Mouse (Mus musculus): ENCODE data around the gene Chrna3. TPM values are rescaled to one million over a fixed set of nuclear protein-coding genes. Genes with fewer than 3 reads are reported as not detected.

The Chrna3 gene
- polyA plus RNA-seq (2012; rRNA removed), result 1.7 and 2.3 TPM in 2 replicates

- 1% methylated on average over 39 of the region's 39 CpGs for WGBS
- no peak for DNase-seq (ENCODE audit: low read depth, low spot score)
Observed at GRCm38 (mm10) chr9:55026275-55026663, at the start of gene Chrna3. Chrna3 (minus strand) TSS chr9:55026562.

- WGBS, result 52% methylated on average over 5 of the region's 5 CpGs
- no peak for DNase-seq (ENCODE audit: low read depth, low spot score)
Observed at GRCm38 (mm10) chr9:55067965-55068265, 41.6 kb upstream of the Chrna3 start.

DNA sequence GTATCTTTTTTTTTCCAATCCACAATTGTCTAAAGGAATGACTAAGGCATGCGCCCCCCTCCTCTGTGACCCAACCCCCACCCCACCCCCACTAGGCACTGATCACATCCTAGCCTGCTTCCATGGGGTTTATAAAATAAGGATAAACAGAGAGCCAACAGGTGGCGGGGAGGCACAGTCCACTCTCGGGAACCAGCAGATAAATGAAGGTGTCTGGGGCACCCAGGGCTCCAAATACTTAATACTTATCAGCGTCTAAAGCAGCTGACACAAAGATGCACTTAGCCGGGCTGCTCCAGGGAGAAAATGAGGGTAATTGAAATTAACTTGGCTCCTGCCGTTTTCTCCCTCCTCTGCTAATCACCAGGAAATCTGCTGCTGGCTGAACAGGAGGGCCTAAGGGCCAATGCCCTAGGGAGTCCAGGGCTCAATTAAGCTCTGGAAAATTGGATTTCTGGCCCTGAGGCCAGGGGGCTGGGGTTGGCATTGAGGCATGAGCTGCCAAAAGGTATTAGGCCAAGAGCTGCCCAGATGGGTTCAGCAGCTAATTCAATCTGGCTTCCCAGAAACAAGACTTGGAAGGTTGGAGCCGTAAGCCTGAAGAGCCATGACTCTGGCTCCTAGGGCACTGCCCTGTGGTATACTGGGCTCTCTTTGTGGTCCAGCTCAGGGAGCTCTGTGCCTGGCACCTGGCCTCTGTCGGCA, 41.0 kb upstream of the Chrna3 start:
- WGBS, result 66% methylated on average over 8 of the region's 8 CpGs
- no peak for DNase-seq (ENCODE audit: low read depth, low spot score)

DNA sequence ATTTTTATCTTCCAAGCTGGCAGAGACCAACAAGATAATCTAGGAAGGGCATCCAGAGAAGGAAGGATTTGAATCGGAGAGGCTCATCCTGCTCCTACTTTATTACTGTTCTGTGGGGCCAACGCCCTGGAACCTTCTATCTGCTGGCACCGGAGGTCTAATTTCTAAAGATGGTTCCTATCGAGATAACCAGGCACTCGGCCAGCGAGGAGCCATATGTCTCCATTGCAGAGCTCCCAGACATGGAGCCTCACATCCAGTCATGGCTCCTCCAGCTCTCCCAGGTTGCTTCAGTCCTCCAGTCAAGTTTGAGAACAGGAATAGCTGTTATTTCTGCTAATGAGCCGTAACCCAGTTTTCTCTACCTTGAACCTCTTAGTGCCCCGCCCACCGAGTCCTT, 38.9 kb upstream of the Chrna3 start:
- DNase-seq (ENCODE audit: low read depth, low spot score), result no peak
- WGBS, result 54% methylated on average over 9 of the region's 9 CpGs

- DNase-seq (ENCODE audit: low read depth, low spot score), result no peak
- 85% methylated on average over 4 of the region's 4 CpGs for WGBS
Observed at GRCm38 (mm10) chr9:55058067-55058466, 31.7 kb upstream of the Chrna3 start.

- WGBS, result 44% methylated on average over 2 of the region's 2 CpGs
- DNase-seq (ENCODE audit: low read depth, low spot score), result no peak
Observed at GRCm38 (mm10) chr9:55055386-55055930, 29.1 kb upstream of the Chrna3 start.

DNA sequence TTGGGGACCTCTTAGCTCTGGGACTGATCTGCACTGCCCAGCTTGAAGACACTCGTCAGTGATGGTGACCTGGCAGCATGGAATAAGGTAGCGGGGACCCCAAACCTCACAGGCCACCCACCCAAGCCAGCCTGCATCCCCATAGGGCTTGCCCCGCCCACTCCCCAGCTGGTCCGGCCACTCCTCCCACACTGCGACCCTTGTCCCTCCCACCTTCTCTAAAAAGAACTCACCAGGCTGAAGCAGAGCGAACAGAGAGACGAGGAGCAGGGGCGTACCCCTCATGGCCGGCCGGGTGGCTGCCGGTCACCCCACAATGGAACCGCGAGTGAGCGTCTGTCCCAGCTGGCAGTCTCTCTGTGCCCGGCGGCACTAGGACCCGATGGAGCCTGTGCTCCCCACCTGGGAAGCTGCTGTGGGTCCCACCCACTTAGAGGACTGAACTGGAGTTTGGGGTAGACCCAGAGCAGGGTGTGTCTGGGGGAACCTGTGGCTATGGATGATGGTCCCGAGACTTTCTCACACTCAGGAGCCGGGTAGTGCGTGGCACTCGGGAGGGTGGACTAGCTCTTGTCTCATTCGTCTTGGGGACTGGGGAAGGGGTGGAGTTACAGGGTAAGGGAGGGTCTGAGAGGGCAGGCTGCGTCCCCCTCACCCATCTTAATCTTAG, 22.0 kb upstream of the Chrna3 start, which contains the start of gene Chrnb4:
Chrnb4 (minus strand) TSS at position 569 of the 670 bp plus-strand sequence.
- DNase-seq (ENCODE audit: low read depth, low spot score), result no peak
- 4% methylated on average over 23 of the region's 23 CpGs for WGBS

DNA sequence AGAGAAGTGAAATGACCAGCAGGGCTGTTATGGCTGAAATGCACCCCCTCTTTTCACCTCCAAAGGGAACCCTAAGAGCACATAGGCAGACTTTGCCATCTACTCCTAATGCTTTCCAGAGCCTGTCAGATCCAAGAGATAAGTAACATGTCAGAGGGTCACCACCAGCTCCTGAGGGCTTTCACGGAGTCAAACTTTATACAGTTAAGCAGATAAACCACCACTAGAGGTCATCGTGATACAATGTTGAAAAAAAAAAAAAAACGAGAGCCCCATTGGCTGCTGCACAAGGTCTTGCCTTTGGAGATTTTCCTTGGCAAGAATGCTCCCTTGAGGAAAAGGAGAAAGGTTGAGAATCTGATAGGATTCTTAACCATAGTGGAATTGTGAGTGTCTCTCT, 20.4 kb upstream of the Chrna3 start:
- WGBS, result 0% methylated on average over 3 of the region's 3 CpGs
- DNase-seq (ENCODE audit: low read depth, low spot score), result no peak

- WGBS, result 31% methylated on average over 2 of the region's 2 CpGs
- no peak for DNase-seq (ENCODE audit: low read depth, low spot score)
Observed at GRCm38 (mm10) chr9:55045001-55045400, 18.6 kb upstream of the Chrna3 start.

GRCm38 (mm10) chr9:55043688-55044087, 17.3 kb upstream of the Chrna3 start:
- DNase-seq (ENCODE audit: low read depth, low spot score), result no peak
- WGBS, result 65% methylated on average over 8 of the region's 8 CpGs

DNA sequence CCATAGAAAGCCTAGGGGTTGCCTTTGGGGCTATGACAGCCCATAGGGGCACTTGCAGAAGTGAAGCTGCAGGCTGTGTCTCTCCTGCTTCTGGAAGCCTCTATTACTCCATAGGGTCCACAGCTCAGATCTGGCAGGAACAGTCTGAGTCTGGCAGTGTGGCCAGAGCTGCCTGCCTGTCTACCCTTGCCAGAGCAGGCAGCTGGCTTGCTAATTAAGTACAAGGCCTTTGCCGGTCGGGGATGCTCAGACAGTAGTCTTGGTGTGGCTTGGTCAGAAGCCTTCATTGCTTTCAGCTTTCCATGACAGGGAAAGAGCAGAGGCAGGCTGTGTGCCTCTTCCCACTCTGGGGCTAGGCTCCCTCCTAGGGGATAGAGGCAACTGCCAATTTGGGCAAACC, 15.0 kb upstream of the Chrna3 start:
- 83% methylated on average over 2 of the region's 2 CpGs for WGBS
- DNase-seq (ENCODE audit: low read depth, low spot score), result no peak

DNA sequence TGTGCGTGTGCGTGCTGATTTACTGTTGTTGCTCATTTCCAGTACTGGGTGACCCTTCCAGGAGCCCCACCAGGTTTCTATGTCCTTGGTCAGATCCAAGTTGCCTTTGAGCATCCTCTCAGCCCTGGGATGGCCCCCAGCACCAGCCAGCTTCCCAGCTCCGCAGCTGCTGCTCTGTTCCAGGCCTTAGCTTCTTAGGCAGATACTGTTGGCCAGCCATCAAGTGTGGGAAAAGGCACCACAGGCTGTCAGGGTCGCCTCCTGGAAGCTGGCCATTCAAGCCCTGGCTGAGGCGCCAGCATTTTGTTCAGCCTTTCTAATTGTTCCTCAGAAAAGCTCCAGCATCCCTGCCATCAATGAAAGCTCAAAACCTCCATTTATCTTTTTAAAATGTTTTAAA, 13.6 kb upstream of the Chrna3 start:
- no peak for DNase-seq (ENCODE audit: low read depth, low spot score)
- WGBS, result 69% methylated on average over 5 of the region's 5 CpGs

DNA sequence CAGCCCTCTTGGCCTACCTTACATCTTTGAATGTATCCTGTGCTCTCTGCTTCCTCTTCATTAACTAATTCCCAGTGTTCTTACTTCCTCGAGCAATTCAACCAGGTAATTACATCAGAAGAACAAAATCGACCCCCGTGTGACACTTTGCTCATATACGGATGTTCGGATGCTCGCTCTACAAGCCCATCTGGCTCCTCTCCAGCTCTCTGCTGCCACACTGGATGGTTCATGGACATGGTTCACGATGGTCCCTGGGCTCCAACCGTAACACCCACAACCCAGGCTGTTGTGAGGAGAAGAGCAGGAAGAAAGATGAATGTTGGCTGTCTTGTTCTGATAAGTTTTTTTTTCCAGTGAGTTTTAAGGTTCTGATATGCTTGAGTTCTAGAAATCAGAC, 12.6 kb upstream of the Chrna3 start:
- no peak for DNase-seq (ENCODE audit: low read depth, low spot score)
- 65% methylated on average over 8 of the region's 8 CpGs for WGBS

- WGBS, result 57% methylated on average over 6 of the region's 6 CpGs
- DNase-seq (ENCODE audit: low read depth, low spot score), result no peak
Observed at GRCm38 (mm10) chr9:55031435-55032167, 5.2 kb upstream of the Chrna3 start.

DNA sequence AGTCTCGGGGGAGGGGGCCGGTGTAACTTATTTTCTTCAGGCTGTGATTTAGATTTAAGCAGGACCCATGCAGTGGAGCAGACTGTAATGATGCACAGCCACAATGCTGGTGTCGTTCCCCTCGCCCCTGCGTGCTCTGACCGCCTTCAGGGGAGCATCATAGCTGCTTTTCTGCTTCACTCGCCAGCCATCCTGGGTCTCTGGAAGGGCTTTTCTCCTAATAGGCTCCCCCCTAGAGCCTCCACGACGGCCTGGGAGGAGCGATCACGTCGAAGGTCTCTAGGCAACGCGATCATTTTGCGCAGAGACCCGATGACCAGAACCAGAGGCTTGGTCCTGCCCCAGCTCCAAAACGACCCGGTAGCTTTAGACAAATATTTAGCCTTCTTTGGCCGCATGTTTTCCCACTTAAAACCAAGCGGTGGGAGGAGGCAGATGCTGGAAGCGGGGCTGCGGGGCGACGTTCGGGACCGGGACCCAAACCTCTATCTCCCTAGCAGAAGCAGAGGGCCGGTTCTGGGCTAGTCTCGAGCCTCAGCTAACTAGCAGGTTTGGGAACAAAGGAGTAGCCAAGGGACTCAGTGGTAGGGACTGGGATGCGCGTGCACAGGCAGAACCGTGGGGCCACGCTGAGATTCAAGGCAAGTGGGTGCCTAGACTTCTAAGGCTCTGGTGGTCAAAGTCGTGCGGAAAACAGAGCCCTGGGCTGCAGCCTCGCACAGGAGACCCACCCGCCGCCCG, 658 bp downstream of the Chrna3 start:
- WGBS, result 15% methylated on average over 38 of the region's 38 CpGs
- no peak for DNase-seq (ENCODE audit: low read depth, low spot score)

DNA sequence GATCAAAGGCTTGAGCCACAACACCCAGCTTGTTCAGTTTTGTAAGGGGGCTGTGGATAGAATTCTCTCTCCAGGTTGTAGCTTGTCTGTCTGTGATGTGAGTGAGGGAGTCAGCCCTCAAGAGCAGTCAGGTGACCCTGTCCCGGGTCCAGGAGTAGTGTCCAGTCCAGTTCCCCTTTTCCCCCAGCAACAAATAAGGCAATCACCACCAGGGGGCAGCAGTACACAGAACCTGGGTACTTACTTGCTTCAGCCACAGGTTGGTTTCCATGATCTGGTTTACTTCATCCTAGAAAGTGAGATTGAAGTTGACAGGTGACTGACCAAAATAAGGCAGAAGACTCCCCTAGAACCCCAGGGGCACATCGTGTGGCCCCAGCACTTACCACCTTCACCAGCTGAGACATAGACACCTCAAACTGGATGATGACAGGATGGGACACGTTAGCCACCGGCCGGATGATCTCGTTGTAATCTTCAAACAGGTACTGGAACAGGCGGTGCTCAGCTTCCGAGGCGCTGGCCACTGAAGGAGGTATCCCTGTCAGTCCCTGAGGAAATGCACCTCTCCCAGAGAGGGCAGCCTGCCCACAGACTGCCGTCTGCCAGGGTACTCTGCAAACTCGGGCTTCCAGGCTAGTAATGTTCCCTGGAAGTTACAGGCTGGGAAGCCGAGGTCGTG, 2.3 kb downstream of the Chrna3 start:
- peak; percentile 66 for DNase-seq (ENCODE audit: low read depth, low spot score)
- 39% methylated on average over 13 of the region's 13 CpGs for WGBS

DNA sequence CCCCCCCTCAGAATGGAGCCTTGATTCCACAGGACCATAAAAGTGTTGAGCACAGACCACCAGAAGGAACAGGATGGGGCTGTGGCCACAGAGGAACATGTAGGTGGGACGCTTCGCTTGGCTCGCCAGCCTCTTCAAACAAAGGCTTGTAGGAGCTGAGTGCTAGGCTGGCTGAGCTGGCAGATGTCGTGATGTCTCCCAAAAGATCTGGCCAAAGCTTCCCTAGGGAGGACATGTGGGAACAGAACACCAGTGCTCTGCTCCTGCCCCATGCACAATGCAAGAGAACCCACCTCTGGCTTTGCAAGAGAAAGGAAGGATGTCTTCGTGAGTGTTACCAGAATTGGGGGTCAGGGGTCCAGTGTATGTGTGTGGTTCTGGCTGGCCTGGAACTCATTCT, 3.0 kb downstream of the Chrna3 start:
- no peak for DNase-seq (ENCODE audit: low read depth, low spot score)
- WGBS, result 73% methylated on average over 5 of the region's 5 CpGs

DNA sequence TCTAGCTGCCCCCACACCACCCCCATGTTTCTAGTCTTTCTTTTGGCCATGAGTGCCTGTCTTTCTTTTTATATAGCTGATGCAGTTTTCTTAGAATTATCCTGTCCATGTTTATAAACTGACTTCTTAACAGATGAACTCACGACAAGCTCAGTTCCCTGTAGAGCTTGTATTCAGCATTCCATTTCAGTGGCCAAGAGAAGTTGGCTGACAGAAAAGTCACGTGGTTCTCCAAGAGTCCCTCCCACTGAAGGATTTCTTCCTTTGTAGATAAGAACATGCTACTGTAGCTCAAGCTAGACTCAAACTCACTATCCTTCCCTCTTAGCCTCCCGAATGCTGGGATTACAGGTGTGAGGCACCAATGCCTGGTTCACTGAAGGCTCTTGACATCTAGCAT, 9.4 kb downstream of the Chrna3 start:
- DNase-seq (ENCODE audit: low read depth, low spot score), result no peak
- WGBS, result 61% methylated on average over 3 of the region's 3 CpGs

DNA sequence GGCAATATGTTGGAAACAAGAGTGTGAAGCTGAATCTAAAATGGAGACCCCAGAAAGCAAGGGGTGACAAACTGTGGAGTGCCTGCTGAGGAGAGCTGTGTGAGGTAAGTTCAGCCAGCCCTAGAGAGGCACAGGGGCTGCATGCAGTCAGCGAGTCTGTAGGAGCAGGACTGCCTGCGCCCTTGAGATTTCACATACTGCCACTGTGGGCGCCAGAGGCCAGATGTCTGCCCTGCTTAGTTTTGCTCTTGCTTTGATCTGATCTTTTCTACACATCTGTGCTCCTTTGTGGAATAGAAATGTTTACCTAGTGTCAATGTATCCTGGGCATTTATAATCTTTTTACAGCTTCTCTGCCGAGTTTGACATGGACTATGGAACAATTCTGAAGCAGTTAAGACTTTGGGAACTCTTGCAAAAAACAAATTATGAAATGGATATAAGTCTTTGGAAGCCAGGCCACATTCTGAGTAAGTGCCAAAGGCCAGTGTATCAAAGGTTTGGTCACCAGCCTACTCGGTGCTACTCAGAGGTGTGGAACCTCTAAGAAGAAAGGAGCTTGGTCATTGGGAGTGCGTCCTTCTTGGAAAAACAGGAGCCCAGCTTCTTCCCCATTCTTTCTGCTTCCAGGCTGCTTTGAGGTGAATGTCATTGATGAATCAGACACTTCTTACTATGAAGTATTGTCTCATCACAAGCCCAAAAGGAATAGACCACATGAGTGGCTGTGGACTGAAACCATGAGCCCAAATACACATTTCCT, 15.6 kb downstream of the Chrna3 start:
- WGBS, result 14% methylated on average over 6 of the region's 6 CpGs

More for the DNA sequence above, 15.6 kb downstream of the Chrna3 start:
- DNase-seq (ENCODE audit: low read depth, low spot score), result peak; percentile 50

Data from large intestine, adult 2 months (tissue).